Mouse (Mus musculus) cerebellum, adult (tissue): ENCODE results near the gene Setd1a.
A peak's percentile ranks its signal among the peaks of the same experiment; 100 is the strongest.

Experiments
- ATAC-seq: cut with Nextera tagmentation; 2 replicates; pipeline ENCODE4 v1.9.2; 2017; ENCODE audit warnings: mild to moderate bottlenecking, moderate library complexity, mixed read lengths; ENCODE audit not compliant: insufficient number of reproducible peaks, low FRiP score, low TSS enrichment

Gene Setd1a

DNA sequence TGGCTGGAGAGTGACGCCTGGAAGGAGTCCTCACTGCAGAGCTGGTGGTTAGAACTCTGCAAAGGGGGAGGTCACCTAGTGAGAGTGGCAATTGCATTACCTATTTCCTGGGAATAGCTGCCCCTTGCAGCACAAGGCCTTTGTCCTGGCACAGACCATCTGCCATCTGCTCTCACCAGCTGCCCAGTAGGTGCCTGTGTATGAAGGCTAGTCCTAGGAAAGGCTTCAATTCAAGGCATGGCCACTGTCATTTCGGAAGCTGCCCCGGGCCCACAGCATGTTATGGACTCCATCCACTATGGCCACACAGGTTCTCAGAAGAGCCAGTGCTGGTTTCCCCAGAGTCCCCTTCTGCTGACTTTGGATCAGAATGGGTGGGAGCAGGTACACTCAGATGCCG, 22.1 kb downstream of the Setd1a start:
- ATAC-seq: peak; percentile 76

DNA sequence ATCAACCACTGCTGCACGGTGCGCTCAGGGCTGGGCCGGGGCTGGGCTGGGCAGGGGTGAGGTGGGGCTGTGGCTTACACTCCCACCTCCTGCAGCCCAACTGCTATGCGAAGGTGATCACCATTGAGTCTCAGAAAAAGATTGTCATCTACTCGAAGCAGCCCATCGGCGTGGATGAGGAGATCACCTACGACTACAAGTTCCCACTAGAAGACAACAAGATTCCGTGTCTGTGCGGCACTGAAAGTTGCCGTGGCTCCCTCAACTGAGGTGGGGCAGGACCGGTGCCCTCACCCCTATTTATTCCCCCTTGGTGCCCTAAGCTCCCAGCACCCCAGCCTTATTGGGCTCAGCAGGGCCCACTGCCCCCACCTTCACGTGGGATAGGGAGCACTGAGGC, 22.7 kb downstream of the Setd1a start:
- ATAC-seq: 0 out of 2 replicates have a peak, but pooled peaks have one; percentile 1

DNA sequence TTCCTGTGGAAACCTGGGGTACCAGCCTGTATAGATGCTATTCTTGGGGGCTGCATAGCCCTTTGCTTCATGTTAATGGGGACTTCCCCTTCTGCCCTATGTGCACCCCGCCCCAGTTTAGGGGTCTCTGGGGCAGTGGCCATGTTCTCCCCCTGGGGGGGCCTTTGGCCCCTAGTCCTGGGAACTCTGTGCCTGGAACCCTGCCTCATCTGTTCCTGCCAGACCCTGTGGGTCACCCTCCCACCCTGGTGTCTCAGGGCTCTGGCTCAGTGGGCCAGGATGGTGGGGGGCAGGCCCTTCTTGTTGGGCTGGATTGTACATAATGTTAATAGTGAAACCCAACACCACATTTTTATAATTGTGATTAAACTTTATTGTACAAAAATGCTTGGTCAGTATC, 23.3 kb downstream of the Setd1a start:
- ATAC-seq: no peak

DNA sequence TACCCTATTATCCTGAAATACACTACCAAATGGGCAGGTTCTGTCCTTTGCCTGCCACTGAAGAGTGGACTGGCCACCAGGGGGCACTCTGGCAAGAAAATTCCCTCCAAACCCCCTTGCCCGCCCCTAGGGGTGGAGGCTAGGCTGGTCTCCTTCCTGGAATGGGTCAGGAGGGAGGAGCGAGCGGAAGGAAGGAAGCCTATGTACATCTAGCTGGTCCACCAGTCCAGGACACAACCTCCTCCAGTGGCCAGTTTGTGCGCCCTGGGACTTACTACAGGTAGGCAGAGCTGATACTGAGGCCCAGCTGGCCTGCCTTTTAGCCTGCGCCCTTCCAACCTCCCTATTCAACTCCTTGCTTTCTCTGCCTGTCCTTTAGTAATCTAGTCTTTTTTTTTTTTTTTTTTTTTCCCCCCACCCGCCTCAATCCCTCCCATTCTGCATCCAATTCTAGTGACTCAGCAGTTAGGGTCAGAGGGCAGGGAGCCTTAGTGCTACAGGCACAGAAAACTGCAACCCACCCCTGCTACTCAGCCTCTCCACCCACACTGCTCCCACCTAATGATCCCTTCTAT, 24.1 kb downstream of the Setd1a start, which contains the start of gene Hsd3b7:
Hsd3b7 (plus strand) TSS at position 170 of the 575 bp plus-strand sequence.
- 0 out of 2 replicates have a peak, but pooled peaks have one; percentile 33 for ATAC-seq

DNA sequence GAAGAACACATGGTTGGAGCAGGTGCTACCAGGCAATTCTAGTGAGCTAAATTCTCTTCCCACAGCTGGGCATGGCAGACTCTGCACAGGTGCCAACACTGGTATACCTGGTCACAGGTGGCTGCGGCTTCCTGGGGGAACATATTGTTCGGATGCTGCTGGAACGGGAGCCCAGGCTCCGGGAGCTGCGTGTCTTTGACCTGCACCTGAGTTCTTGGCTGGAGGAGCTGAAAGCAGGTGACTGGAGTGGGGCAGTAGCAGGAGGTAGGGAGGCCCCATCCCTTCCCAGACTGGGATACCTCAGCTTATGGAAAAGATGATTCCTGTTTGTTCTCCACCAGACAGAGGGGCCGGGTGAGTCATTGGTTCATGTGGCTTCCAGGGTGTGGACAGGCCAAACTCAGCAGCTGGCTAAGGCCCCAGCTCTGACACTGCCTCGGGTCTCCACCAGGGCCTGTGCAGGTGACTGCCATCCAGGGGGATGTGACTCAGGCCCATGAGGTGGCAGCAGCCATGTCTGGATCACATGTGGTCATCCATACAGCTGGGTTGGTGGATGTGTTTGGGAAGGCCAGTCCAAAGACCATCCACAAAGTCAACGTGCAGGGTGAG, 24.6 kb downstream of the Setd1a start:
- ATAC-seq: no peak

DNA sequence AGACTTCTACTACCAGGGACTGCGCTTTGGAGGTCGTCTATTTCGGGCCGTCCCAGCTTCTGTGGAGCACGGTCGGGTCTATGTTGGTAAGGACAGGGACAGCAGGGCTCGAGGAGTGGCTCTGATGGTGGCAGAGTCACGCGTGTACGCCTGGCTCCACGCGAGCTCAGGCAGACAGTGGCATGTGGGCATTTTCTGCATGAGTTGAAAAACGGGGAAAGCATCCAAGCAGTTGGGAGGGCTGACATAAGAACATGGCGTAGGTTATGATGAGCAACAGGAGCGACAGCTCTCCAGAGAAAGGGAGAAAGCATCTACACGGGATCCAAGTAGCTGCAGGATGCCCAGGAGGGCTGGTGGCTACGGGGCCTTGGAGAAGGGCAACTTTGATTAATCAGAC, 25.8 kb downstream of the Setd1a start:
- ATAC-seq: 0 out of 2 replicates have a peak, but pooled peaks have one; percentile 24

DNA sequence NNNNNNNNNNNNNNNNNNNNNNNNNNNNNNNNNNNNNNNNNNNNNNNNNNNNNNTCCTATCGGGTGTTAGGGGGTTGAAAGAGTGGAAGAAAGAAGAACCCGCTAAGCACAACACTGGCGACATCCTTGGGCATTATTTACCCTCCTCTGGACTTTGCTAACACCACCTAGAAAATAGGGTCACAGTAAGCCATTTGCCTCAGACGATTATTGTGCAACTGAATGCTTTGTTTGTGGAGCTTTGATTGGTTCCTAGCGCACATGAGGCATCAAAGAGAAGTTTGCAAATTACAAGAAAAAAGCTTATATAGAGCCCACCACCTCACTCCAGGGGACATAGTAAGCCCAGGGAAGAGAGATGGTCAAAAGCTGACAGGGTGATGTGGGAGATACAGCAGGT, 32.4 kb downstream of the Setd1a start:
- no peak for ATAC-seq

DNA sequence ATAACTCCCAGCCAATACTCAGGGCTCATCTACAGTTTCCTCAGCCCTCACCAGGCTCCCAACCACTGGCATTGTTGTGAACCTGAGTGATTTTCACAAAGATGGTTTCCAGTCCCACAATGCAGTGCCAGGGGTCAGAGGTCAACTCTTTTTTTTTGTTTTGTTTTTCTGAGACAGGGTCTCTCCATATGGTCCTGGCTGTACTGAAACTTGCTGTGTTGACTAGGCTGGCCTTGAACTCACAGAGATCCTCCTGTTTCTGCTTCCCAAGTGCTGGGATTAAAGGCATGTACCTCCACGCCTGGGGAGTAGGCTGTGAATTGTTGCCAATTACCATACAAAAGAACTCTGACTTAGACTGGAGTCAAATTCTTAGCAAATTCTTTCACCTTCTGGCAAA, 33.4 kb downstream of the Setd1a start:
- ATAC-seq: no peak

DNA sequence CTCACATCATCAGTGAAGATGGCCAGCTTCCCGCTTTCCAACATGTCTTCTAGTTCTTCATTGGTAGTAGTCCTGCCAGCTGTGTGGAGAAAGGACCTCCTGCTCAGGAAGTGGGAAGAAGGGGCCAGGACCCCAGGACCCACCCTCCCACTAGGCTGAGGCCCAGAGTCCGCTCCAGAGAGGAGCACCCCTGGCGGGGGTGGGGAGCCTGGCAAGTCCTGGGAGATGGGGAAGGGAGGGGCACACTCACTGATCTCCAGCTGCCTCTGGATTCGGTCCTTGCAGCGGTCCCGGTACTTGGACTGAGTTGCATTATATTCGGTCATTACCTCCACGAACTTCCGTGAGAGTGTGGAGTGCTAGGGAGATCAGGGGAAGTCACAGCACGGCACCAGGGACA, 34.2 kb downstream of the Setd1a start:
- no peak for ATAC-seq

DNA sequence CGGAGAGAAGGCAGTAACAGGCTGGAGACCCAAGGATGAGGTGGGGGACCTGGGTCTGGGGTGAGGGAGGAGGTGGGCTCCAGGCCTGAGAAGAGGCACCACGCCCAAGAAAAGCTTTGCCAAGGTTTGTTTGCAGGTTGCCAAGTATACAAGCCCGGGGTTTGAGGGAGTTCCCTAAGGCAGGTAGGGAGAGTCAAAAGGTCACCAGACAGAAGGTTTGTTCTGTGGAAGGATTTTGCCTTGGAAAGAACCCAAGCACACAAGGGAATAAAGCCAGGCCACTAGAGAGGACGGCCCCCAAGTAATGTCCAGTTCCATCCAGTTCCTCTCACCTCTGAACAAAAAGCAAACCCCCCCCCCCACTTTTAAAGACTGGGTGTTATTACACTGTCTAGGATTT, 34.8 kb downstream of the Setd1a start:
- ATAC-seq: no peak

DNA sequence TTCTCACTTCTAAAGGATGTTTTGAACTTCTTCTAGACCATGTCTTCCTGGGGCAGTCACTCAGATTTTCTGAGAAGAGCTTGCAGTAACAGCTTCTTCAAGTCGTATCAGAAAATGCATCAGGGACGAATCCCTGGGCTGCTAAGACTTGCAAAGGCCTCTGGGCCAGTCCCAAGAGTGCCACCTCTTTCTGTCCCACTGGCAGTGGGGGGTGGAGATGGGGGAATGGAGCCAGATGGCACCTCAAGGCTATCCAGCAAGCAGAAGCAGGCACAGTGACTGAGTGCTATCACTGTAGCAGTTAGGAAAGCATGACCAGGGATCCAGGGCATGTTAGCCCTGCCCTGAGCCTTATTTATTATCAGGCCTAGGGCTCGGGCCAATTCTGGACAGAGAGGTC, 35.8 kb downstream of the Setd1a start:
- ATAC-seq: no peak

DNA sequence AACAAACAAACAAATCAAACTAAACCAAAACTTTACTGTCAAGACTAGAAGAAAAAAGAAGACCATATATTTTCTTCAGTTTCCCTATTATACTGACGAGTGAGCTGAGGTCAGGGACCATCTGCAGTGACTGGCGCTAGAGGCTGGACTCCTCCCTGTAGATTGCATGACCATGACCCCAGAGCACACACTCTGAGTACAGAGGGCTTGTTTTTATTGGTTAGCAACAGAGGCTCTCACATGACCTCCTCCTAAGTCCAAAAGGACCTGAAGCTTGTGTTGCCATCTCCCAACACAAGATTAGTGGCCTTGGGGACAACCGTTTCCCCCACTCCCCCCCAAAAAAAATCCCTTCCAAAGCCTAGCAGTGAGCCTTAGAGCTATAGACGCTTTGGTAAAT, 37.4 kb downstream of the Setd1a start:
- ATAC-seq: no peak

DNA sequence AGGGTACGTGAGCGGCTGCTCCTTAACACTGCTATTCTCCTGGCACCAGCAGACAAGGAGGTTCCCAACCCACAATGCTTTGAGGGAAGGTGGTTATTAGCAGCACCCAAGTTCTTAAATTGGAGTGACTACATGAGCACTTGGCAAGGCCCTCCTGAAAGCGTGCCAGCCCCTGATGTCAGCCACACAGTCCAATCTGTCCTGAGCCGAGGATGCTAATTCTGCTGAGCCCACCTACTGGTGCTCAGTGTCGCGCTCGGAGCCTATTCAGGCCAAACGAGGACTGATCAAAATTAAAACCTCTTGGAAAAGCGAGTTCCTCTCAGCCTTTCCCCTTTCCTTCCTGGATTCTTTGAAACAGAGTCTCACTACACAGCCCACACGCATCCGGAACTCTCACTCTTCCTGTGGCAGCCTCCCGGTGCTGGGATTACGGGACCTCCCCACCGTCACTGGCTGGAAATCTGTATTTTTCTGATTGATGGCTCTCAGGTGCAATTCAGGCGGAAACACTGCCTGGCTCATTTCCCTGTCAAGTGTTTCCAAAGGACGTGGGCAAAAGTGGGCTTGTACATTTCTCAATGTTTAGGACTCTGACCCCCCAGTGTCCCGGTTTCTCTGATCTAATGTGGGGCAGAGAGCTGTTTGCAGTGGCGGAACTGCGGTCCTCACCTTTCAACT, 37.9 kb downstream of the Setd1a start:
- ATAC-seq: peak; percentile 77; the same call in 1 of the 2 replicates

DNA sequence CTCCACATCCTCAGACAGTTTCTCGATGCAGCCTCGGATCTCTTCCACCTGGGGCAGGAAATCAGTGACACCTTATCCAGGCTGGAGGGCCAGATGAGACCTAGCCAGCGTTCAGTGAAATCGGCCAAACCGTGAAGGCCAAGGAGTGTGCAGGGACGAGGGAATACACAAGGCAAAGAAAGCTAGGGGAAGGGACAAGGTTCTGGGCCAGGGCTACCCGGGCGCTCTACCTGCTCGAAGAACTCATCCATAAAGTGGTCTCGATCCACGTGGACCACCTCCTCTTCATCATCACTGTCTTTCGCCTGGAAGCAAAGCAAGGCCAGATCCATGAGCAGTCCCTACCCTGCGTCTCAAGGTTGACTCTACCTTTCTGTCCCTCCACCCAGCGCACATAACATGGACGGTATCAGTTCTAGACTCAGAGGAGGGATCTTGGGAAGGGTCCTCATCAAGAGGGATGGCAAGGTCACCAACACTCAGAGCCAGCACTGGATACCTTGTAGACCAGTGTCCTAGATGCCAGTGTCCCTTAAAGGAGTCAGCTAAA, 38.7 kb downstream of the Setd1a start:
- no peak for ATAC-seq

DNA sequence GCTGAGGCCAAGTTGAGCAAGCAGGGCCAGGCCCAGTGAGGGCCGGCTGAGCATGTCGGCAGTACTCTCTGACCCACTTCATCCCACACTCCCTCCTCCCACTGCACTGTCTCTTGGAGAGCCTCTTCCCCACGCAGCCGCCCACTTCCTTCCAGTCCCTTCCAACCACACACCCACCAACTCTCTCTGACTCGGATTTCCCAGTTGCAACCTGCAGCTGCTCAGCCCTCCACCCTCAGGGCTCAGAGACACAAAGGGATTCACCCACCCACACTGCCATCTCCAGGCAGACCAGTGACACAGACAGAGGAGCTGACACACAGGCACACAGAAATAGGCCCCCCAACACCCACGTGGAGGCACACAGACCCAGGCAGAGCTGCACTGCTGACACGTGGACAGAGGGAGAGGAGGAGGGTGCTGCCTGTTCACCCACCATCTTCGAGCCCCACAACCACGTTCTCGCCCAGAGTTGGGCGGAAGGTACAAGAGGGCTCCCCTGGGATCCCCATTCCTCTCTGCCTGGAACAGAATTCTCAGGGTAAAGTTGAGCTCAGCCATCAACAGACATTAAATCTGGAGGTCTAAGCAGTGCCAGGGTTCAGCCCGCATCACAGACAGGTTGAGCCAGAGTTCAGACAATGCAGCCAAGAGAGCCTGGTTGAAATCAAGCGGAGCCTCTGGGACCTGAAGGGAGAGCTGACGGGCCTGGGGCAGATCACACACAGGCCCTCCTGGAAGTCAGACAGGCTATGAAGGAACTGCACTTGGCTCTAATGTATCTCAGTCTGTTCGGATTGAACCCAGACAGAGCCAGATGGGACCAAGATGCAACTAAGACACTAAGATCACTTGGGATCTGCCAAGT, 39.7 kb downstream of the Setd1a start:
- ATAC-seq: 0 out of 2 replicates have a peak, but pooled peaks have one; percentile 21

DNA sequence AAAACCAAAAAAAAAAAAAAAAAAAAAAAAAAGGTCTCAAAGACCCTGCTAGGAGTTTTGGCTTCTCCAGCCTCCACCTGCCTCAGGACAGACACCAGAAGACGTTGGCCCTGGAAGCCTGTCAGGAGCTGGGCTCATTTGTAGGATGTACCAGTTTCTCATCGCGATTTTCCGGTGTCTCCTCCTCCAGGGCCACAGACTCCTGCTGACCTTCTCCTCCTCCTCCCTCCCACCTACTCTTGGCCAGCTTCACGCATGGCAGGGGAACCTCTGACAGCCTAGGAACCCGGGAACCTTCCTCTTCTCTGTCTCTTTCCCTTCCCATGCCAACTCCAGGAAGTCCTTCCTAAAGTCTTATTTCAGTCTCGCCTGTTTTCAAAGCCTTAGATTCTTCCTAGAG, 40.6 kb downstream of the Setd1a start:
- no peak for ATAC-seq

DNA sequence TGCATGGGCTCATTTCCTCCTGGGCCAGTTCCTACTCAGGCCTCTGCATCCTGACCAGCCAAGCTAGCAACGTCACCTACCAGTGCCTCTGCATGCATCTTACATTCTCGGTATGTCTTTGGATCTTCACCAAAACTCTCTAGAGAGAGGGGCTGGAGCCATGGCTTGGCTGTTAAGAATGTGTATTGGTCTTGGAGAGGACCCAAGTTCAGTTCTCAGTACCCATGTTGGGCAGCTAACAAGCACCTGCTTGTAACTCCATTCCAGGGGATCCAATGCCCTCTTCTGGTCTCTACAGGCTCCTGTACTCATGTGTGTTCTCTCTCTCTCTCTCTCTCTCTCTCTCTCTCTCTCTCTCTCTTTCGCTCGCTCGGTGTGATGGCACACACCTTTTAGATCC, 41.3 kb downstream of the Setd1a start:
- ATAC-seq: no peak

DNA sequence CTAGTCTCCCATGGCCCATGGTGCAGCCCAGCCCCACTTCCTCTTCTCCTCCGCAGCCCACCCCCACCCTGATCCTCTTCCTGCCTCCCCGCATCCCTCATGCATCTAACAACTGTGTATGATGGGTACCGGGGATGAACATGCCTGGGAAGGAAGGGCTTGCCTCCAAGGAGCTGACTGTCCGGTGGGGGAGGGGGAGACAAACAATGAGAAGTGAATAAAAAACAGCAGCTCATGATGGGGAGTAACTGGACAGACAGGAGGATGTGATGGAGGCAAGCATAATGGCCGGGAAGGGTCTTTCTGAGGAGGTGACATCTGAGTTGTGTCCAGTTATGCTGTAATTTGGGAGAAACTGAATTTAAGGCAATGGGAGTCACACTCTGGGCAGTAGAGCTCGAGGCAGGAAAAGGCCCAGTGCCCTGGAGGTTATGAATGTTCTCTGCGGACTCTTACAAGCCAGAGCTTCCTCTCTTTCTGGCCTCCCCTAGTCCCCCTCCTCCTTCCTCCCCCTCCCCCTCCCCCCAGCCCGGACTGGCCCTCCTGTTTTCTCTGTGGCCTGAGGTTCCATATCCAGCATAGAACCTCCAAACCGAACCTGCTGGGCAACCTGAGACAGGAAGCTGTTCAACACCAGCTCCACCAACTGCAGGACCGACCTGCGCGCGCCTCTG, 44.5 kb downstream of the Setd1a start:
- no peak for ATAC-seq

DNA sequence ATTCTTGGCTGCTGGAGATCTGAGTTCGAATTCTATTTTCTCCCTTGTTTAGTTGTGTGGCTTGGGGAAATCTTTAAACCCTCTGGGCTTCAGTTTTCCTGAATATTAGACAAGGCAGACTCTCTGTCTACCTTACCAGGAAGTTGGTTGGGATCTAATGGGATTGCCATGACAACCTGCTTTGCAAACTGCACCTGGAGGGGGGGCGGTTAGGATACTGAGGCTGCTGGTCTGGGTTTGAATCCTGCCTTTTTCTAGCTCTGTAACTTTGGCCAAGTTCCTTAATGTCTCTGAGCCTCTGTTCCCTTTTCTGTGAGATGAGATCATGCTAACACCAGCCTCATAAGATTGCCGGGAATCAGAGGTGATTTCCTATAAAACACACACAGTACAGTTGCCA, 46.0 kb downstream of the Setd1a start:
- no peak for ATAC-seq
